8 mouse cellular contexts compared by ENCODE assay signal in genomic region chr7:73559170-73559852, GRCm38 (mm10). TPM values are rescaled to one million over a fixed set of nuclear protein-coding genes. Genes with fewer than 3 reads are reported as not detected.
DNase-seq lines count a peak whose midpoint lies in the region; ATAC-seq and TF ChIP-seq lines count a peak whose summit lies in the region.

No protein-coding gene starts in this region.

- peaks cover 16% of the 10 kb centered on the region for H3K79me2 ChIP-seq in CH12.LX (replicated peaks; ENCODE audit: control insufficient read depth, extremely low read depth, insufficient read depth, poor library complexity, severe bottlenecking)

- no peak for TF ChIP-seq CTCF in CH12.LX (conservative IDR thresholded peaks at IDR 0.05 in 1 of 2, IDR thresholded peaks at IDR 0.05 in 1 of 2; ENCODE audit: low read depth in 2 of 2, low read length in 2 of 2)
- no peak for TF ChIP-seq CTCF in liver, postnatal 0 days (IDR thresholded peaks at IDR 0.05; ENCODE audit: low read depth)

- H3K27me3 ChIP-seq in CH12.LX (replicated peaks), result no peaks in the 10 kb centered on the region
- no peaks in the 10 kb centered on the region for H3K27me3 ChIP-seq in heart, embryonic 16.5 days (ENCODE audit: control insufficient read depth, insufficient read depth, low read length)
- H3K27me3 ChIP-seq in liver, postnatal 0 days (ENCODE audit: insufficient read depth, low read length), result no peaks in the 10 kb centered on the region

- in situ Hi-C loops in CH12.LX (cut with MboI; ENCODE audit: low pct_ligation_motif_present, low pct_unique_long_range_greater_than_20kb, low sequenced_read_pairs), result no loop called here

- TF ChIP-seq EP300 in CH12.LX (IDR thresholded peaks at IDR 0.05; ENCODE audit: low read length), result peak; percentile 62; the same call in 1 of the 2 replicates
- no peak for TF ChIP-seq EP300 in liver, postnatal 0 days (IDR thresholded peaks at IDR 0.05; ENCODE audit: low read depth)

- ATAC-seq in heart, embryonic 16.5 days (replicated peaks; ENCODE audit: extremely low read depth, insufficient read depth, low FRiP score), result no peak
- ATAC-seq in liver, postnatal 0 days, result no peak

- TF ChIP-seq POLR2A in CH12.LX (IDR thresholded peaks at IDR 0.05; ENCODE audit: low read depth, low read length), result no peak; the same call in 1 of the 2 replicates

- 13% methylated on average over 8 of the region's 8 CpGs for WGBS in heart, embryonic 16.5 days
- WGBS in liver, postnatal 0 days (ENCODE audit: insufficient replicate concordance), result 7% methylated on average over 8 of the region's 8 CpGs

- H3K4me3 ChIP-seq in CH12.LX (replicated peaks in 1 of 3; ENCODE audit: low read depth in 2 of 3, low read length in 2 of 3, poor library complexity in 1 of 3), result peak overlapping the region; percentile 62 to 84 (median 69)
- H3K4me3 ChIP-seq in heart, embryonic 16.5 days (ENCODE audit: low read length), result peak overlapping the region; percentile 70
- peak overlapping the region; percentile 95 for H3K4me3 ChIP-seq in liver, postnatal 0 days (ENCODE audit: low read depth, low read length)

- no peak for TF ChIP-seq RAD21 in CH12.LX (IDR thresholded peaks at IDR 0.05; ENCODE audit: low read depth, low read length)

- peak overlapping the region; percentile 95 for H3K4me2 ChIP-seq in CH12.LX (ENCODE audit: insufficient read depth, low read depth, poor library complexity, severe bottlenecking)
- H3K4me2 ChIP-seq in heart, embryonic 16.5 days (ENCODE audit: low read depth, low read length), result peak overlapping the region; percentile 82
- peak overlapping the region; percentile 79 for H3K4me2 ChIP-seq in liver, postnatal 0 days (ENCODE audit: low read depth, low read length)

- H3K9me3 ChIP-seq in CH12.LX (replicated peaks; ENCODE audit: low read length), result peaks cover 2% of the 10 kb centered on the region
- no peaks in the 10 kb centered on the region for H3K9me3 ChIP-seq in heart, embryonic 16.5 days (replicated peaks; ENCODE audit: control insufficient read depth, low read length)
- H3K9me3 ChIP-seq in liver, postnatal 0 days (ENCODE audit: low read length), result no peaks in the 10 kb centered on the region

- peak overlapping the region; percentile 98 for H3K9ac ChIP-seq in CH12.LX (ENCODE audit: insufficient read depth, low read depth)
- peak overlapping the region; percentile 87 for H3K9ac ChIP-seq in heart, embryonic 16.5 days (ENCODE audit: low read length)
- peak overlapping the region; percentile 80 for H3K9ac ChIP-seq in liver, postnatal 0 days (replicated peaks)

- DNase-seq in CH12.LX (ENCODE audit: extremely low read depth), result no peak
- DNase-seq in adipocyte (ENCODE audit: low spot score), result peak; percentile 66
- DNase-seq in liver, postnatal 0 days, result no peak
- DNase-seq in right cerebral cortex, adult 18-20 months, result no peak
- no peak for DNase-seq in thymus, adult 18-20 months
- DNase-seq in thymus, postnatal 4 days, result no peak
- no peak for DNase-seq in layer of hippocampus, postnatal 36 days

- H3K27ac ChIP-seq in CH12.LX (ENCODE audit: insufficient read depth, low read depth), result peak overlapping the region; percentile 100
- H3K27ac ChIP-seq in heart, embryonic 16.5 days (ENCODE audit: low read length), result peak overlapping the region; percentile 98
- peak overlapping the region; percentile 98 for H3K27ac ChIP-seq in liver, postnatal 0 days (ENCODE audit: low read depth)

- H3K36me3 ChIP-seq in CH12.LX (replicated peaks in 1 of 2; ENCODE audit: control insufficient read depth in 1 of 2, insufficient read depth in 1 of 2, low read length in 1 of 2), result no peaks in the 10 kb centered on the region
- H3K36me3 ChIP-seq in heart, embryonic 16.5 days (ENCODE audit: control insufficient read depth, insufficient read depth), result no peaks in the 10 kb centered on the region
- 0 out of 2 replicates have a peak, but pooled peaks cover 2% of the 10 kb centered on the region for H3K36me3 ChIP-seq in liver, postnatal 0 days (replicated peaks; ENCODE audit: insufficient read depth, low read length)

- peaks cover 0 to 16% of the 10 kb centered on the region in 2 experiments; a peak in 2 of 4 replicates for H3K4me1 ChIP-seq in CH12.LX (ENCODE audit: control insufficient read depth in 1 of 2, insufficient read depth in 2 of 2)
- peaks cover 11% of the 10 kb centered on the region for H3K4me1 ChIP-seq in heart, embryonic 16.5 days (ENCODE audit: control insufficient read depth, insufficient read depth, low read length)
- H3K4me1 ChIP-seq in liver, postnatal 0 days (ENCODE audit: insufficient read depth), result peaks cover 7% of the 10 kb centered on the region; the same call in 1 of the 2 replicates

- dilution Hi-C loops in CH12.LX (cut with MboI; ENCODE audit: extremely low pct_ligation_motif_present, extremely low pct_unique_long_range_greater_than_20kb, low sequenced_read_pairs), result no loop called here

TF ChIP-seq in CH12.LX, 34 proteins besides CTCF, POLR2A, EP300 and RAD21:
- TF ChIP-seq IRF4 (IDR thresholded peaks at IDR 0.05; ENCODE audit: low read depth, low read length), result peak; percentile 31
- TF ChIP-seq HCFC1 (IDR thresholded peaks at IDR 0.05; ENCODE audit: low read depth, low read length), result no peak
- TF ChIP-seq RCOR1 (conservative IDR thresholded peaks at IDR 0.05; ENCODE audit: low read depth, low read length), result no peak
- peak; percentile 90 for TF ChIP-seq CHD1 (IDR thresholded peaks at IDR 0.05; ENCODE audit: low read depth, low read length)

RNA-seq across cellular contexts. Expression of gene Chd2, which starts 17.7 kb away (rescaled TPM):
- total RNA-seq in CH12.LX (2012; rRNA removed) (21.4 and 30.9 TPM in 2 replicates), CH12.LX (2014; rRNA removed) (18.2 and 23.2 TPM in 2 replicates)
- 39.3 and 42.8 TPM in 2 replicates for polyA plus RNA-seq in CH12.LX (2012; ENCODE audit: insufficient read length, low read depth)
- 33.1 and 36.5 TPM in 2 replicates for polyA plus RNA-seq in heart, embryonic 16.5 days (2015; fragmentation: Nextera tagmentation; extraction: Ambion mirVana)
- polyA plus RNA-seq in liver, postnatal 0 days (2015; fragmentation: Nextera tagmentation; extraction: Ambion mirVana), result 14.1 and 17.2 TPM in 2 replicates
- total RNA-seq in layer of hippocampus, postnatal 36 days (2021), result 10 to 100 TPM; 46.4 to 61.7 TPM
